Mouse (Mus musculus): ENCODE data around the gene Astl. TPM values are rescaled to one million over a fixed set of nuclear protein-coding genes. Genes with fewer than 3 reads are reported as not detected.
A peak's percentile ranks its signal among the peaks of the same experiment; 100 is the strongest.

Gene Astl
- total and polyA plus RNA-seq, 3 experiments, result not detected

DNA sequence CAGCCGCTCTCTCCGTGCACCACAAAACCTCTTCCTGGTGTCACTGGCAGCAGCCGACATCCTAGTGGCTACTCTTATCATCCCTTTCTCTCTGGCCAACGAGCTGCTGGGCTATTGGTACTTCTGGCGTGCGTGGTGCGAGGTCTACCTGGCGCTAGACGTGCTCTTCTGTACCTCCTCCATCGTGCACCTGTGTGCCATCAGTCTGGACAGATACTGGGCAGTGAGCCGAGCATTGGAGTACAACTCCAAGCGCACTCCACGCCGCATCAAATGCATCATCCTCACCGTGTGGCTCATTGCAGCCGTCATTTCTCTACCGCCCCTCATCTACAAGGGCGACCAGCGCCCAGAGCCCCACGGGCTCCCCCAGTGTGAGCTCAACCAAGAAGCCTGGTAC is 25.3 kb downstream of the Astl start:
- Histone ChIP-seq H3K4me3 (peak overlapping the region; percentile 39), H3K27me3 (ENCODE audit: control insufficient read depth, insufficient read depth, low read length) (peaks cover 18% of the 10 kb centered on the region), H3K79me2 (replicated peaks; ENCODE audit: control insufficient read depth, insufficient read depth, low read length) (no peaks in the 10 kb centered on the region), H3K9ac (ENCODE audit: low read depth, low read length) (peak overlapping the region; percentile 29; the same call in 1 of the 2 replicates), H3K36me3 (ENCODE audit: control insufficient read depth, insufficient read depth, low read length) (no peaks in the 10 kb centered on the region), H3K4me1 (ENCODE audit: control insufficient read depth, insufficient read depth, low read length) (no peaks in the 10 kb centered on the region), H3K27ac (peak overlapping the region; percentile 48; the same call in 1 of the 2 replicates)
- intact Hi-C loops (cut with DNase I), result loop anchor here (2.0 kb wide), 1 partner anchor 91 kb away; no protein-coding TSS in a partner anchor
- no peak for TF ChIP-seq POLR2A (IDR thresholded peaks at IDR 0.05; ENCODE audit: insufficient read depth, low read depth, low read length)
- DNase-seq, result no peak
- WGBS, result 3% methylated on average over 20 of the region's 20 CpGs

DNA sequence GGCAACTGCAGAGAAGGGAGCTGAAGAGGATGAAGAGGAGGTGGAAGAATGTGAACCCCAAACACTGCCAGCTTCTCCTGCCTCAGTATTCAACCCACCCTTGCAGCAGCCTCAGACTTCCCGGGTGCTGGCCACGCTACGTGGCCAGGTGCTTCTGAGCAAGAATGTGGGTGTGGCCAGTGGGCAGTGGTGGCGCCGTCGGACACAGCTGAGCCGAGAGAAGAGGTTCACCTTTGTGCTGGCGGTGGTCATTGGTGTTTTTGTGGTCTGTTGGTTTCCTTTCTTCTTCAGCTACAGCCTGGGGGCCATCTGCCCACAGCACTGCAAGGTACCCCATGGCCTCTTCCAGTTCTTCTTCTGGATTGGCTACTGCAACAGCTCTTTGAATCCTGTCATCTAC is 26.0 kb downstream of the Astl start:
- H3K9ac ChIP-seq (ENCODE audit: low read depth, low read length), result no peak overlapping the region
- 15% methylated on average over 8 of the region's 8 CpGs for WGBS
- H3K27ac ChIP-seq, result no peak overlapping the region
- H3K4me1 ChIP-seq (ENCODE audit: control insufficient read depth, insufficient read depth, low read length), result no peaks in the 10 kb centered on the region
- DNase-seq, result no peak
- H3K79me2 ChIP-seq (replicated peaks; ENCODE audit: control insufficient read depth, insufficient read depth, low read length), result no peaks in the 10 kb centered on the region
- H3K36me3 ChIP-seq (ENCODE audit: control insufficient read depth, insufficient read depth, low read length), result no peaks in the 10 kb centered on the region
- intact Hi-C loops (cut with DNase I), result no loop called here
- H3K27me3 ChIP-seq (ENCODE audit: control insufficient read depth, insufficient read depth, low read length), result peaks cover 18% of the 10 kb centered on the region
- H3K4me3 ChIP-seq, result no peak overlapping the region
- no peak for TF ChIP-seq EP300 (IDR thresholded peaks at IDR 0.05; ENCODE audit: insufficient read depth, low read depth, low read length)
- TF ChIP-seq CTCF (IDR thresholded peaks at IDR 0.05), result no peak
- no peak for TF ChIP-seq POLR2A (IDR thresholded peaks at IDR 0.05; ENCODE audit: insufficient read depth, low read depth, low read length)

DNA sequence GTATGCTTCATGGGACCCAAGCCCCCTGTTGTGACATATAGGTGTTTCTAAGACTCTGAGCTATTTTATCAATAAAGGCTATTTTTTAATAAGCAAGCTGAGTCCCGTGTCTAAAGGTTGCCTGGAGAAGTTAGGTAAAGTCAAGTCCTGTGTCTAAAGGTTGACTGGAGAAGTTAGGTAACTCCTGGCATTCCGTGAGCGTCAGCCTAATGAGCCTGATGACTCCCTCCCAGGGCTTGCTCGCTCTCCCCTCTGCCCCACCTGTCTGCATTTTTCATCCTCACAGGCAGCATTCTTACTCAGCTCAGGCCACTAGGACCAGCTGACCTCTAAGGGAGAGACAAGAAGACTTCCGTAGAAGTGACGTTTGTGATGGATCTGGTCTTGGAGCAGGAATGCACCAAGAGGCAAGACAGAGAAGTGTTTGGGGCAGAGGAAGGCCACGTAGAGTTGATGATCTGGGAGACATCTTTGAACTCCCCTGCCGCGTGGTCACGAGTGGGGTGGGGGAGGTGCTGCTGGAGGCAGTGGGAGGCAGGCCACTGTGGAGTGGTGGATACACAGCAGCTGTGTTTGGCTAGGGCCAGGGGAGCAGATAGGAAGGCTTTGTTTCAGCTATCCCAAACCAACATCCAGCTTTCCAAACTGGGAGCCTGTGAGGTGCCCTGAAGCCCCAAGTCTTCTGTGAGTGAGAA is 28.8 kb downstream of the Astl start:
- 67% methylated on average over 10 of the region's 10 CpGs for WGBS
- Histone ChIP-seq H3K4me1 (ENCODE audit: control insufficient read depth, insufficient read depth, low read length) (no peaks in the 10 kb centered on the region), H3K36me3 (ENCODE audit: control insufficient read depth, insufficient read depth, low read length) (no peaks in the 10 kb centered on the region), H3K27ac (no peak overlapping the region), H3K27me3 (ENCODE audit: control insufficient read depth, insufficient read depth, low read length) (peaks cover 16% of the 10 kb centered on the region), H3K4me3 (no peak overlapping the region), H3K79me2 (replicated peaks; ENCODE audit: control insufficient read depth, insufficient read depth, low read length) (no peaks in the 10 kb centered on the region), H3K9ac (ENCODE audit: low read depth, low read length) (no peak overlapping the region)
- TF ChIP-seq EP300 (IDR thresholded peaks at IDR 0.05; ENCODE audit: insufficient read depth, low read depth, low read length), result no peak
- no peak for TF ChIP-seq CTCF (IDR thresholded peaks at IDR 0.05)
- no peak for TF ChIP-seq POLR2A (IDR thresholded peaks at IDR 0.05; ENCODE audit: insufficient read depth, low read depth, low read length)
- DNase-seq, result no peak
- intact Hi-C loops (cut with DNase I), result no loop called here

DNA sequence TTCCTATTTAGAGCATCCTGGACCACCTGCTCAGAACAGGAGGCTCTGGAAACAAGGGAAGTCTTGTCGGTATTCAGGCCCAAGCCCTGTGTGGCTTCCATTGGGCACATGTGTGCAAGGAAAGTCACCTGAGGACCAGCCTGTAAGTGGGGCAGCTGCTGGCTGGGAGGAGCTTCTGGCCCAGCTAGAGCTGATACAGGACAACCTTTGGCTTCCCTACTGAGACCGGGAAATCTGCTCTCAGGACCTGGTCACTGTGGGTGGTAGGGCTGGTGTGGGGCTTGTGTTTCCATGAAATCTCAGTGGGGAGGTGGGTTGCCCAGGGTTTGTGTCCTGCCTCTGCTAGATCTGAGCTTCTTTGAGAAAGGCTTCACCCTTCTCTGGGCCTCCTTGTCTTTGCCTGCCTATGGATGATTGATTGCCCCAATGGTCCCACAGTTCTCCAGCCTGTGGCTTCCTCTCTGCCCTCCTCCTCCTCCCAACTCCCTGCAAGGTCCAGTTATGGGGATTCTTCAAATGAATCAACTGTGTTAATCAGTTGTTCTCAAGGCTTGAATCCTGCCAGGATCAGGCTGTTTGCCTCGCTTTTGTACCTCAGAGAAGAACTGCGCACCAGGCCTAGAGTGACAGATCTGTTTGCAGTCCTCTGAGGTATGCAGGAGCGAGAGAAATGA is 31.4 kb downstream of the Astl start:
- WGBS, result 79% methylated on average over 5 of the region's 5 CpGs
- H3K36me3 ChIP-seq (ENCODE audit: control insufficient read depth, insufficient read depth, low read length), result no peaks in the 10 kb centered on the region
- H3K79me2 ChIP-seq (replicated peaks; ENCODE audit: control insufficient read depth, insufficient read depth, low read length), result no peaks in the 10 kb centered on the region
- H3K27me3 ChIP-seq (ENCODE audit: control insufficient read depth, insufficient read depth, low read length), result peaks cover 4% of the 10 kb centered on the region
- no peak for DNase-seq
- intact Hi-C loops (cut with DNase I), result no loop called here
- no peak for TF ChIP-seq POLR2A (IDR thresholded peaks at IDR 0.05; ENCODE audit: insufficient read depth, low read depth, low read length)
- no peak for TF ChIP-seq CTCF (IDR thresholded peaks at IDR 0.05)
- no peak for TF ChIP-seq EP300 (IDR thresholded peaks at IDR 0.05; ENCODE audit: insufficient read depth, low read depth, low read length)
- no peaks in the 10 kb centered on the region for H3K4me1 ChIP-seq (ENCODE audit: control insufficient read depth, insufficient read depth, low read length)
- no peak overlapping the region for H3K27ac ChIP-seq
- no peak overlapping the region for H3K4me3 ChIP-seq
- H3K9ac ChIP-seq (ENCODE audit: low read depth, low read length), result no peak overlapping the region

DNA sequence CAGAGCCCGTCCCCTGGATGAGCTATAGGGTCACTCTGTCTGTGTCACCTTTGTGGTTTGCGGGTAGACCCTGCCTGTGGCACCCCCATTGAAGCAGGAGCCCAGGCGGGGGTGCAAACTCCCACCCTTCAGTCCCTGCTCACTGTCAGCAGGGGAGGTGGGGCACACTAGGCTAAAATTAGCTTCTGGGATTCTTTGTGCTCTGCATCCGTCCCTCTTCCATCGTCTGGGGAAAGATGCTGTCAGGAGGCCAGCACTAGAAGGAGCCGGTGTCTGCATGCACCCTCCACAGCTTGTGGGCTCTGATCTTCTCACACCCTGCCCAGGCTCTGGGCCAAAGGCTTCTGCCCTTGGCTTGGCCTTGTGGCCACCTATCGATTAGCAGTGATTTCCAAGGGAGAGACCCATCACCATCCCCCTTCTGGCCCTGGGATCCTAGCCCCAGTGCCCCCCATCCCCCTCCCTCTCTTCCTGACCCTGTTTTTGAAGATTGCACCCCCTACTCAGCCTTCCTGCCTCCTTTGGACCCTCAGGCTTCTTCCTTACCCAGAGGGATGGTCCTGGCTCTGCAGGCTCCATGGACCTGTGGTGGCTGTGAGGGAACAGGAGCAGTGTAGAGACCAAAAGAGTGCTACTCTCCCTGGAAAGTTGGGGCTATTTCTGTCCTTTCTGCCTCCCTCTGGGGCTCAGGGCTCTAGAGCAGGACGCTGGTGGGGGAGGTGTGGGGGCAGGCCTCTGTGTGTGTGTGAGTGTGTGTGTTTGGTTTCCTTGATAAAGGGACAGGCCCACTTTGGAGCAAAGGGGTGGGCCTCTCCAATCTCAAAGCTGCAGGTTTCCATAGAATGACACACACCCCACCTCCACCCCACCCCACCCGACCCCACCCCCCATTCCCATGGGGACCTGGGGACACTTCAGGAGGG is 32.4 kb downstream of the Astl start:
- no peak overlapping the region for H3K4me3 ChIP-seq

More for the DNA sequence above, 32.4 kb downstream of the Astl start:
- 0 out of 2 replicates have a peak overlapping the region, but pooled peaks have one; percentile 11 for H3K9ac ChIP-seq (ENCODE audit: low read depth, low read length)
- intact Hi-C loops (cut with DNase I), result no loop called here
- no peaks in the 10 kb centered on the region for H3K79me2 ChIP-seq (replicated peaks; ENCODE audit: control insufficient read depth, insufficient read depth, low read length)
- WGBS, result 25% methylated on average over 9 of the region's 9 CpGs
- DNase-seq, result peak in 1 of 2 experiments; percentile 21
- no peaks in the 10 kb centered on the region for H3K36me3 ChIP-seq (ENCODE audit: control insufficient read depth, insufficient read depth, low read length)
- H3K27ac ChIP-seq, result peak overlapping the region; percentile 32; the same call in 1 of the 2 replicates
- no peaks in the 10 kb centered on the region for H3K4me1 ChIP-seq (ENCODE audit: control insufficient read depth, insufficient read depth, low read length)
- TF ChIP-seq POLR2A (IDR thresholded peaks at IDR 0.05; ENCODE audit: insufficient read depth, low read depth, low read length) (no peak), EP300 (IDR thresholded peaks at IDR 0.05; ENCODE audit: insufficient read depth, low read depth, low read length) (no peak), CTCF (IDR thresholded peaks at IDR 0.05) (no peak)
- no peaks in the 10 kb centered on the region for H3K27me3 ChIP-seq (ENCODE audit: control insufficient read depth, insufficient read depth, low read length)

Measured in heart, adult 2 months (tissue).